Mouse (Mus musculus) heart, embryonic 16.5 days (tissue): ENCODE results near the gene Pdzd3. TPM values are rescaled to one million over a fixed set of nuclear protein-coding genes. Genes with fewer than 3 reads are reported as not detected.
"Not testable (repeated sequence)": the region's sequence is repeated elsewhere in the genome, so short reads cannot be mapped to it uniquely, and the experiment has no call there.

Experiments used
- ATAC-seq: fragments of 200-750 bp; cut with Nextera tagmentation; replicated peaks from 2 replicates; pipeline ENCODE4 v1.8.0; 2017; ENCODE audit warnings: moderate number of reproducible peaks; ENCODE audit not compliant: insufficient read depth, low FRiP score; ENCODE audit errors: extremely low read depth
- H3K27ac ChIP-seq: fragments of 300-500 bp; sonication (generic); 2 replicates; pipeline ENCODE4 v1.5.1; 2014; ENCODE audit warnings: mild to moderate bottlenecking, low read length, control low read depth, moderate library complexity
- H3K27me3 ChIP-seq: fragments of 300-500 bp; sonication (generic); 2 replicates; pipeline ENCODE4 v1.6.1; 2014; ENCODE audit warnings: low read length, mixed read lengths; ENCODE audit not compliant: control insufficient read depth, insufficient read depth
- H3K36me3 ChIP-seq: fragments of 300-500 bp; sonication (generic); 2 replicates; pipeline ENCODE4 v1.6.1; 2014; ENCODE audit not compliant: control insufficient read depth, insufficient read depth
- H3K4me1 ChIP-seq: fragments of 300-500 bp; sonication (generic); 2 replicates; pipeline ENCODE4 v1.6.1; 2014; ENCODE audit warnings: low read length, mixed read lengths; ENCODE audit not compliant: control insufficient read depth, insufficient read depth
- H3K4me2 ChIP-seq: fragments of 300-500 bp; sonication (generic); 2 replicates; pipeline ENCODE4 v1.6.1; 2014; ENCODE audit warnings: low read depth, mild to moderate bottlenecking, control low read depth, low read length
- H3K4me3 ChIP-seq: fragments of 300-500 bp; sonication (generic); 2 replicates; pipeline ENCODE4 v1.5.1; 2014; ENCODE audit warnings: mild to moderate bottlenecking, control low read depth, low read length
- H3K9ac ChIP-seq: fragments of 300-500 bp; sonication (generic); 2 replicates; pipeline ENCODE4 v1.6.1; 2014; ENCODE audit warnings: low read length, control low read depth
- H3K9me3 ChIP-seq: fragments of 300-500 bp; sonication (generic); replicated peaks from 2 replicates; pipeline ENCODE4 v1.6.1; 2016; ENCODE audit warnings: low read length; ENCODE audit not compliant: control insufficient read depth
- WGBS: fragments of 180-500 bp; shearing (Covaris S2); extraction: QIAGEN DNeasy Blood & Tissue Kit; methylation state at CpG from one replicate; pipeline ENCODE4 v1.1.7; 2014; 5-methylcytosine and 5-hydroxymethylcytosine counted together
- polyA plus RNA-seq: library from polyadenylated mRNA; unstranded; fragments of >200 nt; fragmentation: Nextera tagmentation; extraction: Ambion mirVana; gene quantifications from 2 replicates; pipeline ENCODE4 v1.2.1, GENCODE M21; 2015

Gene Pdzd3
- polyA plus RNA-seq: 0.06 and 0.07 TPM in 2 replicates

GRCm38 (mm10) chr9:44251314-44251713 is at the start of gene Pdzd3:
Pdzd3 (minus strand) TSS chr9:44251471.
- peaks cover 2% of the 10 kb centered on the region; the same call in 1 of the 2 replicates for H3K4me1 ChIP-seq
- no peak within 1 kb of the TSS for H3K4me3 ChIP-seq
- no peak within 1 kb of the TSS for H3K27ac ChIP-seq
- WGBS: 76% methylated on average over 10 of the region's 10 CpGs
- H3K4me2 ChIP-seq: no peak within 1 kb of the TSS
- no peak within 1 kb of the TSS for H3K9ac ChIP-seq
- no peaks in the 10 kb centered on the region for H3K9me3 ChIP-seq
- no peaks in the 10 kb centered on the region for H3K36me3 ChIP-seq
- ATAC-seq: no peak
- 0 out of 2 replicates have a peak, but pooled peaks cover 3% of the 10 kb centered on the region for H3K27me3 ChIP-seq

GRCm38 (mm10) chr9:44300001-44300400 is 48.7 kb upstream of the Pdzd3 start:
- WGBS: 88% methylated on average over 3 of the region's 3 CpGs
- not testable (repeated sequence) for H3K4me2 ChIP-seq, H3K4me3 ChIP-seq, H3K9me3 ChIP-seq, H3K27ac ChIP-seq, ATAC-seq, H3K27me3 ChIP-seq, H3K9ac ChIP-seq
- H3K36me3 ChIP-seq: peaks cover 53% of the 10 kb centered on the region
- H3K4me1 ChIP-seq: peaks cover 11% of the 10 kb centered on the region

- peaks cover 40% of the 10 kb centered on the region for H3K36me3 ChIP-seq
- no peaks in the 10 kb centered on the region for H3K9me3 ChIP-seq
- no peak overlapping the region for H3K4me3 ChIP-seq
- no peak overlapping the region for H3K9ac ChIP-seq
- H3K27me3 ChIP-seq: no peaks in the 10 kb centered on the region
- no peak overlapping the region for H3K4me2 ChIP-seq
- no peak overlapping the region for H3K27ac ChIP-seq
- ATAC-seq: no peak
- 70% methylated on average over 3 of the region's 3 CpGs for WGBS
- peaks cover 12% of the 10 kb centered on the region for H3K4me1 ChIP-seq
Observed at GRCm38 (mm10) chr9:44292490-44292889, 41.2 kb upstream of the Pdzd3 start.

- WGBS: 9% methylated on average over 11 of the region's 11 CpGs
- Histone ChIP-seq H3K9ac (no peak overlapping the region), H3K36me3 (peaks cover 16% of the 10 kb centered on the region), H3K27me3 (peaks cover 4% of the 10 kb centered on the region; the same call in 1 of the 2 replicates), H3K9me3 (no peaks in the 10 kb centered on the region), H3K4me1 (peaks cover 18% of the 10 kb centered on the region), H3K4me2 (peak overlapping the region; percentile 95), H3K4me3 (no peak overlapping the region), H3K27ac (no peak overlapping the region)
- ATAC-seq: no peak
Observed at GRCm38 (mm10) chr9:44288959-44289291, 37.7 kb upstream of the Pdzd3 start.

- no peaks in the 10 kb centered on the region for H3K9me3 ChIP-seq
- peak; percentile 33; the same call in 1 of the 2 replicates for ATAC-seq
- WGBS: 1% methylated on average over 38 of the region's 38 CpGs
- H3K4me2 ChIP-seq: peak within 1 kb of the TSS; percentile 95
- H3K27me3 ChIP-seq: peaks cover 4% of the 10 kb centered on the region; the same call in 1 of the 2 replicates
- no peak within 1 kb of the TSS for H3K27ac ChIP-seq
- H3K9ac ChIP-seq: peak within 1 kb of the TSS; percentile 71
- H3K4me1 ChIP-seq: peaks cover 18% of the 10 kb centered on the region
- H3K36me3 ChIP-seq: peaks cover 11% of the 10 kb centered on the region
- H3K4me3 ChIP-seq: peak within 1 kb of the TSS; percentile 69
Observed at GRCm38 (mm10) chr9:44288076-44288958, 37.0 kb upstream of the Pdzd3 start, which contains the start of gene Abcg4. Abcg4 (minus strand) TSS chr9:44288615.

- H3K27ac ChIP-seq: no peak overlapping the region
Observed at GRCm38 (mm10) chr9:44287401-44288075, 36.3 kb upstream of the Pdzd3 start.

GRCm38 (mm10) chr9:44287003-44287400 is 35.7 kb upstream of the Pdzd3 start:
- Histone ChIP-seq H3K36me3 (peaks cover 8% of the 10 kb centered on the region), H3K9ac (peak overlapping the region; percentile 71), H3K9me3 (no peaks in the 10 kb centered on the region), H3K4me2 (peak overlapping the region; percentile 95), H3K27ac (no peak overlapping the region), H3K27me3 (peaks cover 4% of the 10 kb centered on the region; the same call in 1 of the 2 replicates), H3K4me1 (peaks cover 18% of the 10 kb centered on the region), H3K4me3 (peak overlapping the region; percentile 69)
- no peak for ATAC-seq
- 15% methylated on average over 11 of the region's 11 CpGs for WGBS

More at GRCm38 (mm10) chr9:44287401-44288075, 36.3 kb upstream of the Pdzd3 start:
- peak overlapping the region; percentile 95 for H3K4me2 ChIP-seq
- peak overlapping the region; percentile 69 for H3K4me3 ChIP-seq
- H3K9ac ChIP-seq: peak overlapping the region; percentile 71
- ATAC-seq: no peak; the same call in 1 of the 2 replicates
- H3K27me3 ChIP-seq: peaks cover 4% of the 10 kb centered on the region; the same call in 1 of the 2 replicates
- peaks cover 8% of the 10 kb centered on the region for H3K36me3 ChIP-seq
- WGBS: under 1% methylated on average over 47 of the region's 47 CpGs
- H3K4me1 ChIP-seq: peaks cover 18% of the 10 kb centered on the region
- H3K9me3 ChIP-seq: no peaks in the 10 kb centered on the region

GRCm38 (mm10) chr9:44286256-44286850 is 35.1 kb upstream of the Pdzd3 start:
- peaks cover 7% of the 10 kb centered on the region for H3K36me3 ChIP-seq
- no peak overlapping the region for H3K27ac ChIP-seq
- no peak overlapping the region for H3K9ac ChIP-seq
- ATAC-seq: no peak
- H3K4me1 ChIP-seq: peaks cover 18% of the 10 kb centered on the region
- H3K9me3 ChIP-seq: no peaks in the 10 kb centered on the region
- no peak overlapping the region for H3K4me3 ChIP-seq
- H3K4me2 ChIP-seq: no peak overlapping the region
- H3K27me3 ChIP-seq: peaks cover 4% of the 10 kb centered on the region; the same call in 1 of the 2 replicates
- WGBS: 17% methylated on average over 6 of the region's 6 CpGs
